Mouse (Mus musculus): ENCODE results near the gene Lsamp. TPM values are rescaled to one million over a fixed set of nuclear protein-coding genes. Genes with fewer than 3 reads are reported as not detected.

Lsamp gene
- total and polyA plus RNA-seq, 2 experiments from 2014 or later, result 116 to 210 TPM

DNA sequence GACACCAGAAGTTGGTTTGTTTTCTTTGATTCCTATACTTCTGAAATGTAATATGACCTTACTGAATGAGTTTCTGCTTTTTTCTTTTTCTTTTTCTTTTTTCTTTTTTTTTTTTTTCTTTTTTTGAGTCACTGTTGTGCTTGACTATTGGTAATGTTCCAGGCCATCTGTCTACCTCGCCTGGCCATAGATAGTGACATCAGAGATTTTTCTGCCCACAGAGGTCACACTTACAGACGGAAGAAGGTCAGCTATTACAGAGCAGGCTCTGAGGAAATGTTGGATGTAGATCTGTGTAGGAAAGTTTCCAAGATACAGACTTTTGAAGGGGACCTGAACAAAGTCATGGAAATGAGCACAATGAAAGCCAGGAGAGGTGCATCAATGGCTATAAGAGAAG is 76.3 kb downstream of the Lsamp start:
- DNase-seq (ENCODE audit: low spot score) (peak; percentile 22), ATAC-seq (ENCODE audit: low FRiP score) (no peak)
- Histone ChIP-seq H3K4me2 (ENCODE audit: low read depth, low read length, poor library complexity, severe bottlenecking) (no peak overlapping the region), H3K27me3 (ENCODE audit: insufficient read depth, low read length) (no peaks in the 10 kb centered on the region), H3K9ac (replicated peaks; ENCODE audit: low read length, poor library complexity, severe bottlenecking) (no peak overlapping the region), H3K36me3 (ENCODE audit: insufficient read depth, low read length) (no peaks in the 10 kb centered on the region), H3K4me3 (ENCODE audit: low read depth, low read length) (no peak overlapping the region), H3K4me1 (ENCODE audit: insufficient read depth, low read length) (no peaks in the 10 kb centered on the region), H3K9me3 (ENCODE audit: low read length) (no peaks in the 10 kb centered on the region), H3K27ac (ENCODE audit: low read depth, low read length) (no peak overlapping the region)
- 72% methylated on average over 2 of the region's 2 CpGs for WGBS
- TF ChIP-seq CTCF (IDR thresholded peaks at IDR 0.05), result no peak

DNA sequence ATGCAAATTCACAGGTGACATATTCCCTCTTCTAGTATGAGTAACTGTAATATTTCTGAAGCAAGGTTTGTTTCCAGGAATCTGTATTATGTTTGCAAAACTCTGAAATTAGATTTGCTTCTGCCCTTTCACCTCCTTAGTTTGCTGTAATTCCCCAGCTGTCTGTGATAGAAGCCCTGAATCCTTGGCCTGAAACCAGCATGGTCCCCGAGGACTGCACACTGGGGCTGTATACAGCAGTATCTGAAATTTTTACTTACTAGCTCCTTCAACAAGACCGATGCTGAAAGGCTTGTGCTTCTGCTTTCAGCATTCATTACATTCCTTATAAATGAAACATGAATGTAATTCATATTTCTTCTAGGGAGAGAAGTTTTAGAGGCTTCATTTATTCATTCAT is 91.4 kb downstream of the Lsamp start:
- WGBS, result 49% methylated on average over 2 of the region's 2 CpGs
- H3K9ac ChIP-seq (replicated peaks; ENCODE audit: low read length, poor library complexity, severe bottlenecking), result no peak overlapping the region
- no peak overlapping the region for H3K4me2 ChIP-seq (ENCODE audit: low read depth, low read length, poor library complexity, severe bottlenecking)
- no peak for TF ChIP-seq CTCF (IDR thresholded peaks at IDR 0.05)
- H3K27ac ChIP-seq (ENCODE audit: low read depth, low read length), result no peak overlapping the region
- ATAC-seq (ENCODE audit: low FRiP score) (no peak), DNase-seq (ENCODE audit: low spot score) (peak; percentile 15)
- H3K36me3 ChIP-seq (ENCODE audit: insufficient read depth, low read length), result no peaks in the 10 kb centered on the region
- H3K4me3 ChIP-seq (ENCODE audit: low read depth, low read length), result no peak overlapping the region
- H3K27me3 ChIP-seq (ENCODE audit: insufficient read depth, low read length), result no peaks in the 10 kb centered on the region
- no peaks in the 10 kb centered on the region for H3K9me3 ChIP-seq (ENCODE audit: low read length)
- H3K4me1 ChIP-seq (ENCODE audit: insufficient read depth, low read length), result peaks cover 2% of the 10 kb centered on the region; the same call in 1 of the 2 replicates

DNA sequence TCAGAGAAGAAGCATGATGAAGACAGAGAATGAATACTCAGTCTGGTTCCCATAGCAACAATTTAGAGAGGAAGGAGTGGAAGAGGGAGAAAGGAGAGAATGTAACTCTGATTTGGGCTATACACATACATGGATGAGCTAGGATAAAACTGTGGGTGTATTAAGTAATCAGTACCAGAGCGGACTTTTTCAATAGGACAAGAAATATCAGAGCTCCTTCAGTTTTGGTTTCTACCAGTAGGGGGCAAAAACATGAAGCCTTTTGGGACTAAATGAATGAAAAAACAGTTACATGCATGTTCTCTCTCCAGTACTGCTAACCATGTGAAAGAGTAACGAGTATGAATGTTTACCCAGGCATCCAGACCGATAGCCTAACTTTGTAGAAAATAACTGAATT is 96.1 kb downstream of the Lsamp start:
- H3K27ac ChIP-seq (ENCODE audit: low read depth, low read length), result no peak overlapping the region
- H3K4me1 ChIP-seq (ENCODE audit: insufficient read depth, low read length), result peaks cover 2% of the 10 kb centered on the region; the same call in 1 of the 2 replicates
- no peaks in the 10 kb centered on the region for H3K9me3 ChIP-seq (ENCODE audit: low read length)
- H3K4me2 ChIP-seq (ENCODE audit: low read depth, low read length, poor library complexity, severe bottlenecking), result no peak overlapping the region
- H3K9ac ChIP-seq (replicated peaks; ENCODE audit: low read length, poor library complexity, severe bottlenecking), result no peak overlapping the region
- DNase-seq (ENCODE audit: low spot score) (peak; percentile 34), ATAC-seq (ENCODE audit: low FRiP score) (no peak)
- peak; percentile 56 for TF ChIP-seq CTCF (IDR thresholded peaks at IDR 0.05)
- H3K4me3 ChIP-seq (ENCODE audit: low read depth, low read length), result no peak overlapping the region
- H3K36me3 ChIP-seq (ENCODE audit: insufficient read depth, low read length), result no peaks in the 10 kb centered on the region
- WGBS, result 73% methylated on average over 3 of the region's 3 CpGs
- H3K27me3 ChIP-seq (ENCODE audit: insufficient read depth, low read length), result no peaks in the 10 kb centered on the region

DNA sequence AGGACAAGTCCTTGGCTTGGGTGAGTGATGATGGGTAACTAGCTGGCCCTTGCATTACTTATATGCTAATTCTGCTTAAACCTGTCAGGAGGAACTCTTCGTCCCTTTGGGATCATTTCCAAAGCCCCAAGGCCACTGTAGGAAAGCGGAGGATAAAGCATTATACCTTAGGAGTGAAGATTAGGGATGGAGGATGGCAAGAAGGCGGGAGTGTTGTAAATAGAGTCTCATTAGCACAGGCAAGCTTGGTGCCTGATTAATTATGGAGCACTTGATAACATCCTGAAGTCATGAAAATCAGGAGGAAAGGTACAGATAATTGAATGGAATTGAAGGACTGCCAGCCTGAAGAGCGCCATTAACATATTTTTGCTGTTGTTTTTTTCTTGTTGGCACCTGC is 120.2 kb downstream of the Lsamp start:
- Histone ChIP-seq H3K27ac (ENCODE audit: low read depth, low read length) (no peak overlapping the region), H3K4me3 (ENCODE audit: low read depth, low read length) (no peak overlapping the region), H3K9ac (replicated peaks; ENCODE audit: low read length, poor library complexity, severe bottlenecking) (no peak overlapping the region), H3K27me3 (ENCODE audit: insufficient read depth, low read length) (no peaks in the 10 kb centered on the region), H3K9me3 (ENCODE audit: low read length) (no peaks in the 10 kb centered on the region), H3K36me3 (ENCODE audit: insufficient read depth, low read length) (no peaks in the 10 kb centered on the region), H3K4me1 (ENCODE audit: insufficient read depth, low read length) (no peaks in the 10 kb centered on the region), H3K4me2 (ENCODE audit: low read depth, low read length, poor library complexity, severe bottlenecking) (no peak overlapping the region)
- 64% methylated on average over 4 of the region's 4 CpGs for WGBS
- ATAC-seq (ENCODE audit: low FRiP score), result no peak
- no peak for TF ChIP-seq CTCF (IDR thresholded peaks at IDR 0.05)
- DNase-seq (ENCODE audit: low spot score), result no peak

DNA sequence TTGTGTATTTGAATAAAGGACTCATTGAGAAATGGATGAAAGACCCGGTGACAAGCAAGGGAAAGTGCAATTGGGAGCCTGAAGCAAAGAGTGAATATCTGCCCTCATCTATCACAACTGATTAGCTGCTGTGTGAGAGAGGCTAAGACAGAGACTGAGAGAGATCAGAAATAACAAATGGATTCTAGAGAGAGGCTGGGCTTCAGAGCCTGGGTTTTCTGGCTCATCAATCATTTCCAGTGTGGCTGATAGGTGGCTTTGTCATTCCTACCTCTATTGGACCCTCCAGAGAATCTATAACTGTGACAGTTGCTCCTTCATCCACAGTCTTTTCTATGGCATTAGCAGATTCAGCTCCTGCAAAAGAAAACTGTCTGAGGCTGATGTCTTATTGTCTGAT is 198.8 kb downstream of the Lsamp start:
- ATAC-seq (ENCODE audit: low FRiP score), result no peak
- Histone ChIP-seq H3K27ac (ENCODE audit: low read depth, low read length) (no peak overlapping the region), H3K4me3 (ENCODE audit: low read depth, low read length) (no peak overlapping the region), H3K9me3 (ENCODE audit: low read length) (no peaks in the 10 kb centered on the region), H3K27me3 (ENCODE audit: insufficient read depth, low read length) (no peaks in the 10 kb centered on the region), H3K4me1 (ENCODE audit: insufficient read depth, low read length) (no peaks in the 10 kb centered on the region), H3K4me2 (ENCODE audit: low read depth, low read length, poor library complexity, severe bottlenecking) (no peak overlapping the region), H3K9ac (replicated peaks; ENCODE audit: low read length, poor library complexity, severe bottlenecking) (no peak overlapping the region), H3K36me3 (ENCODE audit: insufficient read depth, low read length) (no peaks in the 10 kb centered on the region)
- no peak for DNase-seq (ENCODE audit: low spot score)
- WGBS, result 53% methylated on average over 1 of the region's 1 CpGs
- TF ChIP-seq CTCF (IDR thresholded peaks at IDR 0.05), result no peak

DNA sequence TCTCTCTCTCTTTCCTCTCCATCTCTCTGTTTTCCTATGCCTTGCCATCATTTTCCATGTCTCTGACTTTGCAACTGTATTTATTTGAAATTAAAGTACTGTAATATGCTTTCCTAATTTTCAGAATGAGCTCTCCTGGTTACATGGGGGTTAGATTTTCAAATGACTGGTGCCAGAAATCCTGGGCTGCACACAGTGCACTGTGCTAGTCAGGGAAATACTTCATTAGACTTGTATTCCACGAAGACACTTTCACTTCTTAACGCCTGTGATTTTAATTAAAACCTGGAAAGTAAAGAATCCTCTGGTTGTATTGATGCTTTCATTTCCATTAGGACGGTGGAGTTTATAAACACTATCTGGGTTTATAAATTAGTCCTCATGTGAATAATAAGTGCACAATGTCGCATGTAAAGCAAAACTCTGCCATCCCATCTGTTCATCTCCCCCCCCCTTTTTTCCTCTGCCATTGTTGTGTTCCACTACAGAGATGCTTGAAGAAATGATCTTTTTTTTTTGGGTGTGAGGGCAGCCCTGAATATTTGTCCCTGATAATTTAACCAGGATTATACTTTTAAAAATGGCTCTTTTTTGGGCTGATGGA is 203.9 kb downstream of the Lsamp start:
- no peak for DNase-seq (ENCODE audit: low spot score)
- Histone ChIP-seq H3K9ac (replicated peaks; ENCODE audit: low read length, poor library complexity, severe bottlenecking) (no peak overlapping the region), H3K4me3 (ENCODE audit: low read depth, low read length) (no peak overlapping the region), H3K9me3 (ENCODE audit: low read length) (no peaks in the 10 kb centered on the region), H3K4me1 (ENCODE audit: insufficient read depth, low read length) (no peaks in the 10 kb centered on the region), H3K27me3 (ENCODE audit: insufficient read depth, low read length) (no peaks in the 10 kb centered on the region), H3K36me3 (ENCODE audit: insufficient read depth, low read length) (no peaks in the 10 kb centered on the region), H3K27ac (ENCODE audit: low read depth, low read length) (no peak overlapping the region), H3K4me2 (ENCODE audit: low read depth, low read length, poor library complexity, severe bottlenecking) (no peak overlapping the region)
- WGBS, result 55% methylated on average over 4 of the region's 4 CpGs
- no peak for ATAC-seq (ENCODE audit: low FRiP score)
- TF ChIP-seq CTCF (IDR thresholded peaks at IDR 0.05), result no peak

Measured in midbrain, postnatal 0 days (tissue).